Mouse (Mus musculus): ENCODE measurements around the gene Cdh24. TPM values are rescaled to one million over a fixed set of nuclear protein-coding genes. Genes with fewer than 3 reads are reported as not detected.

Cdh24 gene
- polyA plus RNA-seq, 1 experiment: 7.0 TPM

- Histone ChIP-seq H3K27ac (ENCODE audit: control insufficient read depth, insufficient read depth, low read depth, low read length, poor library complexity) (no peak overlapping the region), H3K4me3 (replicated peaks; ENCODE audit: control insufficient read depth, low read depth, low read length) (no peak overlapping the region), H3K4me1 (ENCODE audit: control insufficient read depth, insufficient read depth, low read length) (no peaks in the 10 kb centered on the region)
- TF ChIP-seq CTCF (IDR thresholded peaks at IDR 0.05; ENCODE audit: control insufficient read depth, insufficient read depth, low read length) (no peak), POLR2A (IDR thresholded peaks at IDR 0.05; ENCODE audit: borderline replicate concordance, control insufficient read depth, low read depth, low read length) (no peak)
- WGBS: 58% methylated on average over 4 of the region's 4 CpGs
Observed at GRCm38 (mm10) chr14:54647900-54648299, 6.7 kb upstream of the Cdh24 start.

DNA sequence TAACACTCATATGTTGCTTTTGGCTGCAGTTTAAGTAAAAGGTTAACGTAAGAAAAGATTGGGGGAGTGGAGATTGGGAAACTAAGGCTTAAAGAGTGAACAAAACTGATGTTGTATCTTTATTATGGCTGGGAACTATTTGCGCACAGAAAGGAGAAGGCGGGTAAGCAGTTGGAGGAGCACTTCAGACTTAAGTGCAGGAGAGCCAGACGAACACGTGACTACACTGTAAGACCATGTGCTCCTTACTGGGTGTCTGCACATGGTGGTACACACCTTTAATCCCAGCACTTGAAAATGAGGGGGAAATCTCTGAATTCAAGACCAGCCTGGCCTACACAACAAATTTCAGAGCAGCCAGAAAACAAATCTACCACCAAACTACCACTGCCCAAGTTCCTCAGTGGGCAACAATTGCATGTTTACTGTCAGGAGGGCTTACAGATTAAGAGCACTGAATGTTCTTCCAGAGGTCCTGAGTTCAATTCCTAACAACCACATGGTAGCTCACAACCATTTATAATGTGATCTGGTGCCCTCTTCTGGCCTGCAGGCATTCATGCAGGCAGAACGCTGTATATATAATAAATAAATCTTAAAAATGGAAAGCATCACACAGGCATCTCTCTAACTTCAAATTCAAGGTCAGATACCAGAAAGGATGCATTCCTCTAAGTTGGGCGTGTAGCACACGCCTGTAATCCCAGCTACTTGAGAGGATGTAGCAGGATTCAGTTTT, 5.9 kb upstream of the Cdh24 start:
- WGBS: 94% methylated on average over 8 of the region's 8 CpGs
- TF ChIP-seq CTCF (IDR thresholded peaks at IDR 0.05; ENCODE audit: control insufficient read depth, insufficient read depth, low read length) (no peak), POLR2A (IDR thresholded peaks at IDR 0.05; ENCODE audit: borderline replicate concordance, control insufficient read depth, low read depth, low read length) (no peak)
- Histone ChIP-seq H3K4me3 (replicated peaks; ENCODE audit: control insufficient read depth, low read depth, low read length) (no peak overlapping the region), H3K27ac (ENCODE audit: control insufficient read depth, insufficient read depth, low read depth, low read length, poor library complexity) (no peak overlapping the region), H3K4me1 (ENCODE audit: control insufficient read depth, insufficient read depth, low read length) (no peaks in the 10 kb centered on the region)

DNA sequence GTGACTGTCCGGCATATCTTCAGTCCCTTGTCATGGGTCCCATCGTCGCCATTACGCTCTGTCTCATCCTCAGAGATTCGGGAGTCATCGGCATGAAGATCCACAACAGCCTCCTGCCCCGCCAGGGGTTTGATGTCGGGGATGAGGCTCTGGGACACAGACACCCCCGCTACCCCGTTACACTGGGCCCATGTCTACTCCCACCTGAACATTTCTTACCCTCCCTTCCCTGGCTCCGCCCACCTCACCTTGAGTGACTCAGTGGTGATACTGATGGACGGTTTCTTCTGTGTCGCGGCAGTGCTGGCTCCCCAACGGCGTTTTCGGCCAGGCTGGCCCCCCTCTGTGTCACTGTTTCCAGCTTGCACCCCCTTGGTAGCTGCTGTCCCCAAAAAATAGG, 5.3 kb upstream of the Cdh24 start:
- 94% methylated on average over 17 of the region's 17 CpGs for WGBS
- no peak for TF ChIP-seq POLR2A (IDR thresholded peaks at IDR 0.05; ENCODE audit: borderline replicate concordance, control insufficient read depth, low read depth, low read length)
- TF ChIP-seq CTCF (IDR thresholded peaks at IDR 0.05; ENCODE audit: control insufficient read depth, insufficient read depth, low read length): no peak
- H3K4me3 ChIP-seq (replicated peaks; ENCODE audit: control insufficient read depth, low read depth, low read length): no peak overlapping the region
- no peaks in the 10 kb centered on the region for H3K4me1 ChIP-seq (ENCODE audit: control insufficient read depth, insufficient read depth, low read length)
- H3K27ac ChIP-seq (ENCODE audit: control insufficient read depth, insufficient read depth, low read depth, low read length, poor library complexity): no peak overlapping the region

DNA sequence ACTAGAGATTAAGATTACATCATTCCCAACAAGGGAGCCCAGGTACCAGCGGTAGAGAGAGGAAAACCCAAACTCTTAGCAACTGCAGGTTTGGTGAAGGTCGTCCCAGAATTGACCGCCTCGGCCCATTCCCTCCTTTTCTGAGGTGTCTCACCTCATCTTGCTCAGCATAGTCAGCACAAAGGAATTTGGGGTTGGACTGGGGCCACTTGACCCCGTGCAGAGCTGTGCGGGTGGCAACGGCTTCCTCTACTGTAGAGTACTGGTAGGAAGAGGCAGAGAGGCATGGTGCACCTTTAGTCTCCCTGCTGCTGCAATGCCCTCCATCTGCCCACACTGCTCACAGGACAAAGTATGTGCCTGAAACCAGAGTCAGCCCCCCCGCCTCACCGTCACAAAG, 3.1 kb upstream of the Cdh24 start:
- no peak overlapping the region for H3K4me3 ChIP-seq (replicated peaks; ENCODE audit: control insufficient read depth, low read depth, low read length)
- WGBS: 96% methylated on average over 9 of the region's 9 CpGs
- peaks cover 2% of the 10 kb centered on the region; the same call in 1 of the 2 replicates for H3K4me1 ChIP-seq (ENCODE audit: control insufficient read depth, insufficient read depth, low read length)
- no peak overlapping the region for H3K27ac ChIP-seq (ENCODE audit: control insufficient read depth, insufficient read depth, low read depth, low read length, poor library complexity)
- TF ChIP-seq POLR2A (IDR thresholded peaks at IDR 0.05; ENCODE audit: borderline replicate concordance, control insufficient read depth, low read depth, low read length): no peak
- TF ChIP-seq CTCF (IDR thresholded peaks at IDR 0.05; ENCODE audit: control insufficient read depth, insufficient read depth, low read length): no peak

GRCm38 (mm10) chr14:54643011-54643410, 1.8 kb upstream of the Cdh24 start:
- Histone ChIP-seq H3K27ac (ENCODE audit: control insufficient read depth, insufficient read depth, low read depth, low read length, poor library complexity) (no peak overlapping the region), H3K4me1 (ENCODE audit: control insufficient read depth, insufficient read depth, low read length) (peaks cover 2% of the 10 kb centered on the region; the same call in 1 of the 2 replicates), H3K4me3 (replicated peaks; ENCODE audit: control insufficient read depth, low read depth, low read length) (no peak overlapping the region)
- TF ChIP-seq POLR2A (IDR thresholded peaks at IDR 0.05; ENCODE audit: borderline replicate concordance, control insufficient read depth, low read depth, low read length) (no peak), CTCF (IDR thresholded peaks at IDR 0.05; ENCODE audit: control insufficient read depth, insufficient read depth, low read length) (no peak)
- WGBS: 85% methylated on average over 2 of the region's 2 CpGs

DNA sequence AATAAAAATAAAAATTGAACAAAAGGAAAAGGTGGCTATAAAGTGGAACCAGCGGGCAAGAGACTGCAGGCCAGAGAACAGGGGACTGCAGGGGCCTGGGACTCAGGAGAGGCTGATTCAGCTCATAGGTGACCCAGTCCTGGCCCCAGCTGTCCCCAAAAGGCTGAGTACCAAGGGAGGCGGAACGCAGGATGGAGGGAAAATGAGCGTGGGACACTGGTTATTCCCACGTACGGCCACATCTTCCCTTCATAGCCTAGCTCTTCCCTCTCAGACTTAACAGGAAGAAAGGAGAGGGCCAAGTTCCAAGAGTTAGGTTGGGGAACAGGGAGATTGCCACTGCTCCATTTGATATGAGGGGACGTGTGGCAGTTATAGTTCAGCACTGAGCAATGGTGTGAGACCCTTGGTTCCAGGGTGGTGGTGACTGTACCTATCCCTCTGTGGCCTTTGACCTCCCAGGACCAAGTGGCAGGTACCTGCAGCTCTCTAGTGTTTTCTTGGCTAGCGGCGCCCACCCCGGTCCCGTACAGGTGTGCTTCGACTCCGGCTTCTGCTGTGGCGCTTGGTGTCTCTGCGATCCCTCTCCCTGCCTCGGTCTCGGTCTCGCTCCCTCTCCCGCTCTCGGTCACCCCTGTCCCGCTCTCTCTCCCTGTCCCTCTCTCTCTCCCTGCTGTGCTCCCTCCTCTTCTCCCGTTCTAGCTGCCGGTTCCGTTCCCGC, 1.2 kb upstream of the Cdh24 start:
- Histone ChIP-seq H3K27ac (ENCODE audit: control insufficient read depth, insufficient read depth, low read depth, low read length, poor library complexity) (no peak overlapping the region), H3K4me1 (ENCODE audit: control insufficient read depth, insufficient read depth, low read length) (peaks cover 2% of the 10 kb centered on the region; the same call in 1 of the 2 replicates), H3K4me3 (replicated peaks; ENCODE audit: control insufficient read depth, low read depth, low read length) (no peak overlapping the region)
- no peak for TF ChIP-seq CTCF (IDR thresholded peaks at IDR 0.05; ENCODE audit: control insufficient read depth, insufficient read depth, low read length)
- no peak for TF ChIP-seq POLR2A (IDR thresholded peaks at IDR 0.05; ENCODE audit: borderline replicate concordance, control insufficient read depth, low read depth, low read length)
- 92% methylated on average over 25 of the region's 25 CpGs for WGBS

DNA sequence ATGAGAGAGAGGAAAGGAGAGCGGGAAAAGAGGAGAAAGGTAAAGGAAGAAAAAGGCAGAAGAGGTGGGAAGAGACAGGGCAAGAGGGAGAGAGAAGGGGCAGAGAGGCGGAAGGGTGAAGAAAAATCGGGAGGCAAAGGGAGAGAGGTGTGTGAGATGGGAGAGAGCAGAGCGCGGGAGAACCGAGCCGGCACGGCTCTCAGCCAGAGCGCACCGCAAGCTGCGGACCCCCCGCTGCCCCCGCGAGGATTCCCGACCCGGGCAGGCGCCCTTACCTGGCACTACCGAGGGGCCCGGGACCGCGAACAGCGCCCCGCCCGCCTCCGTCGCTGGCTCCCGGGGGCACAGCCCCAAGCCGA, 239 bp downstream of the Cdh24 start, which contains the start of gene Gm17606:
TSS of gene Gm17606 (plus strand) at position 7 of the 359 bp plus-strand sequence.
- H3K4me1 ChIP-seq (ENCODE audit: control insufficient read depth, insufficient read depth, low read length): peaks cover 2% of the 10 kb centered on the region; the same call in 1 of the 2 replicates
- under 1% methylated on average over 28 of the region's 28 CpGs for whole genome bisulfite sequencing
- no peak for TF ChIP-seq CTCF (IDR thresholded peaks at IDR 0.05; ENCODE audit: control insufficient read depth, insufficient read depth, low read length)
- no peak for TF ChIP-seq POLR2A (IDR thresholded peaks at IDR 0.05; ENCODE audit: borderline replicate concordance, control insufficient read depth, low read depth, low read length)
- peak within 1 kb of the TSS; percentile 93 for H3K4me3 ChIP-seq (replicated peaks; ENCODE audit: control insufficient read depth, low read depth, low read length)
- no peak within 1 kb of the TSS; the same call in 1 of the 2 replicates for H3K27ac ChIP-seq (ENCODE audit: control insufficient read depth, insufficient read depth, low read depth, low read length, poor library complexity)

DNA sequence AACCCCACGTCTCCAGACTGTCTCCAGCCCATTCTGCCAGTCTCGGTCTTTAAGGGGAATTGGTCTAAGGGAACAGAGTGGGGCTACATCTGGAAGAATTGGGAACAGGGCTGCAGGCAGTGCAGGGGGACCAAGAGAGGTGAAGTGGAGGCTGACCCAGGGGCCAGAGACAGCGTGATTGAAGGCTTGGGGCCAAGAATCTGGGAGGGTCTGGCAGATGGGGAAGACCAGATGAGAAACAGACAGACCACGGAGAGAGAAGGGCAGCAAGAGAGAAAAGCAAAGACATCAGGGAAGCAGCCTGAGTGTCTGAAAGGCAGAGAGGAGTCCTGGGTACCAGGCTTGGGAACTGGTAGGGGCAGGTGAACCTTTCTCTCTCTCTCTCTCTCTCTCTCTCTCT, 1.0 kb downstream of the Cdh24 start:
- no peak for TF ChIP-seq POLR2A (IDR thresholded peaks at IDR 0.05; ENCODE audit: borderline replicate concordance, control insufficient read depth, low read depth, low read length)
- no peak for TF ChIP-seq CTCF (IDR thresholded peaks at IDR 0.05; ENCODE audit: control insufficient read depth, insufficient read depth, low read length)
- H3K4me1 ChIP-seq (ENCODE audit: control insufficient read depth, insufficient read depth, low read length): peaks cover 2% of the 10 kb centered on the region; the same call in 1 of the 2 replicates
- WGBS: 57% methylated on average over 4 of the region's 4 CpGs
- no peak overlapping the region for H3K4me3 ChIP-seq (replicated peaks; ENCODE audit: control insufficient read depth, low read depth, low read length)
- H3K27ac ChIP-seq (ENCODE audit: control insufficient read depth, insufficient read depth, low read depth, low read length, poor library complexity): no peak overlapping the region

Measured in bone marrow, adult 2 months (tissue).